ENCODE assay signal across 15 mouse cellular contexts in the genomic region with DNA sequence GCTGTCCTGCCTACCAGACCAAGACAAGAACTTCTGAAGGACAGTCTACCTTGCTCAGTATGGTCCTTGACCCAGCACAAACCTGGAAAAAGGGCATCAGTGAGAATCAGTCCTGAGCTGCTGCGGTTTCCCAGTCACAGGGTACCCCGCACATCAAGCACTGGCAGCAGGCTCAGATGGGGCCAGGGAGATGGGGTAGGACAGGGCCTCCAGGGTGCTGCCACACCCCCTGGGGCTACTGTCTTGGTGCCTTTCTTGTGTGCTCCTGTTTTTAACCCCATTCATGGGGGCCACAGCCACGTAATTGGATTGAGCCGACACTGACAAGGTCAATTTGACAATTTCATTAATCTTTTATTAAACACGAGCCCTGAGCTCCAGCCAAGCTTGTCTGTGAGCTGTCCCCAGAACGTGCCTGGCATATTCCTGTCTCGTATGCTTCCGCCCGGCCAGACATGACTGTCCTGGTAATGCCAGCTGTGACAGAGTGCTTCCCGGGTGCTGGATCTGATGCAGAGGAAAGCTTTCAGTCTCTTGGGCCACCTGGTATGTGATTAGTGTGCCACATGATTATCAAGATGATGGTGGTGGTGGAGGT.
A peak's percentile ranks its signal among the peaks of the same experiment; 100 is the strongest.
DNase-seq lines count a peak whose midpoint lies in the region; ATAC-seq and TF ChIP-seq lines count a peak whose summit lies in the region.
"Had no signal": no experiment of that assay in that cellular context is flagged by ENCODE, and none has a peak within 500 bp of the region (broad histone marks: within the 10 kb centered on the region; RNA-seq: fewer than 3 reads in every experiment).

No protein-coding gene starts in this region.

- no peak for DNase-seq in kidney, postnatal 0 days (ENCODE audit: low spot score)
- DNase-seq in kidney, postnatal 25 days = no peak
- peak; percentile 54 for DNase-seq in retina, embryonic 14.5 days (ENCODE audit: low spot score)
- DNase-seq in heart, adult 2 months = no peak
- DNase-seq: adrenal gland, postnatal 36 days; heart, postnatal 10 days; kidney, postnatal 10 days; layer of hippocampus, adult 9-11 months; lung, adult 18-20 months; lung, postnatal 36 days; right cerebral cortex, postnatal 14 days had no signal

- no peaks in the 10 kb centered on the region for H3K36me3 ChIP-seq in kidney, postnatal 0 days (ENCODE audit: insufficient read depth, low read length)
- H3K36me3 ChIP-seq in forebrain, embryonic 16.5 days (ENCODE audit: control insufficient read depth, insufficient read depth) = no peaks in the 10 kb centered on the region
- no peaks in the 10 kb centered on the region for H3K36me3 ChIP-seq in midbrain, embryonic 12.5 days
- no peaks in the 10 kb centered on the region for H3K36me3 ChIP-seq in heart, adult 2 months (ENCODE audit: control insufficient read depth, insufficient read depth, low read length)
- H3K36me3 ChIP-seq: limb, embryonic 15.5 days had no signal

- no peak overlapping the region for H3K27ac ChIP-seq in kidney, postnatal 0 days
- H3K27ac ChIP-seq in forebrain, embryonic 16.5 days (ENCODE audit: low read length) = no peak overlapping the region
- H3K27ac ChIP-seq in midbrain, embryonic 12.5 days (replicated peaks) = no peak overlapping the region
- H3K27ac ChIP-seq in heart, adult 2 months = no peak overlapping the region
- H3K27ac ChIP-seq: limb, embryonic 15.5 days had no signal

- WGBS in kidney, postnatal 0 days = 60% methylated on average over 10 of the region's 10 CpGs
- WGBS in forebrain, embryonic 16.5 days = 37% methylated on average over 10 of the region's 10 CpGs
- WGBS in midbrain, embryonic 12.5 days = 46% methylated on average over 10 of the region's 10 CpGs
- WGBS in heart, adult 2 months = 79% methylated on average over 10 of the region's 10 CpGs

- H3K9me3 ChIP-seq in kidney, postnatal 0 days (replicated peaks; ENCODE audit: low read length) = no peaks in the 10 kb centered on the region
- H3K9me3 ChIP-seq in forebrain, embryonic 16.5 days (ENCODE audit: control insufficient read depth, low read length) = no peaks in the 10 kb centered on the region
- H3K9me3 ChIP-seq in midbrain, embryonic 12.5 days = no peaks in the 10 kb centered on the region
- H3K9me3 ChIP-seq: limb, embryonic 15.5 days had no signal

- intact Hi-C loops in heart, adult 2 months (cut with DNase I) = no loop called here

- H3K9ac ChIP-seq in kidney, postnatal 0 days (ENCODE audit: low read depth, low read length) = no peak overlapping the region
- no peak overlapping the region for H3K9ac ChIP-seq in forebrain, embryonic 16.5 days (replicated peaks; ENCODE audit: low read depth, low read length)
- H3K9ac ChIP-seq in midbrain, embryonic 12.5 days (replicated peaks) = no peak overlapping the region
- H3K9ac ChIP-seq in heart, adult 2 months (ENCODE audit: low read depth, low read length) = no peak overlapping the region
- H3K9ac ChIP-seq: limb, embryonic 15.5 days had no signal

- no peaks in the 10 kb centered on the region for H3K79me2 ChIP-seq in heart, adult 2 months (replicated peaks; ENCODE audit: control insufficient read depth, insufficient read depth, low read length)

- no peak for TF ChIP-seq POLR2A in heart, adult 2 months (IDR thresholded peaks at IDR 0.05; ENCODE audit: insufficient read depth, low read depth, low read length)

- no peak for TF ChIP-seq CTCF in kidney, postnatal 0 days (IDR thresholded peaks at IDR 0.05; ENCODE audit: low read depth)
- no peak for TF ChIP-seq CTCF in heart, adult 2 months (IDR thresholded peaks at IDR 0.05)

- ATAC-seq in kidney, postnatal 0 days (replicated peaks; ENCODE audit: low FRiP score, low read depth) = peak; percentile 61; the same call in 1 of the 2 replicates
- 0 out of 2 replicates have a peak, but pooled peaks have one; percentile 25 for ATAC-seq in forebrain, embryonic 16.5 days
- peak; percentile 83 for ATAC-seq in midbrain, embryonic 12.5 days (ENCODE audit: low FRiP score, low read depth)
- no peak for ATAC-seq in activated CD4-positive, CD25-positive, alpha-beta regulatory T cell, adult 4 months

- H3K27me3 ChIP-seq in kidney, postnatal 0 days (ENCODE audit: insufficient read depth, low read length) = no peaks in the 10 kb centered on the region
- H3K27me3 ChIP-seq in forebrain, embryonic 16.5 days (replicated peaks; ENCODE audit: control insufficient read depth, insufficient read depth, low read length) = no peaks in the 10 kb centered on the region
- peaks cover 47% of the 10 kb centered on the region for H3K27me3 ChIP-seq in midbrain, embryonic 12.5 days
- no peaks in the 10 kb centered on the region for H3K27me3 ChIP-seq in heart, adult 2 months (ENCODE audit: control insufficient read depth, insufficient read depth, low read length)
- H3K27me3 ChIP-seq: limb, embryonic 15.5 days had no signal

- TF ChIP-seq EP300 in heart, adult 2 months (IDR thresholded peaks at IDR 0.05; ENCODE audit: insufficient read depth, low read depth, low read length) = no peak

- H3K4me1 ChIP-seq in kidney, postnatal 0 days (replicated peaks; ENCODE audit: insufficient read depth, low read length) = no peaks in the 10 kb centered on the region
- peaks cover 10% of the 10 kb centered on the region for H3K4me1 ChIP-seq in forebrain, embryonic 16.5 days (replicated peaks; ENCODE audit: control insufficient read depth, insufficient read depth, low read length)
- H3K4me1 ChIP-seq in midbrain, embryonic 12.5 days = peaks cover 18% of the 10 kb centered on the region
- no peaks in the 10 kb centered on the region for H3K4me1 ChIP-seq in heart, adult 2 months (ENCODE audit: control insufficient read depth, insufficient read depth, low read length)

- no peak overlapping the region for H3K4me2 ChIP-seq in kidney, postnatal 0 days (ENCODE audit: low read length)
- H3K4me2 ChIP-seq in forebrain, embryonic 16.5 days (ENCODE audit: low read length) = no peak overlapping the region
- H3K4me2 ChIP-seq in midbrain, embryonic 12.5 days (replicated peaks) = no peak overlapping the region
- H3K4me2 ChIP-seq: limb, embryonic 15.5 days had no signal

- H3K4me3 ChIP-seq in kidney, postnatal 0 days (replicated peaks; ENCODE audit: low read depth, low read length) = no peak overlapping the region
- H3K4me3 ChIP-seq in forebrain, embryonic 16.5 days (replicated peaks; ENCODE audit: low read length) = no peak overlapping the region
- H3K4me3 ChIP-seq in midbrain, embryonic 12.5 days = no peak overlapping the region
- no peak overlapping the region for H3K4me3 ChIP-seq in heart, adult 2 months
- H3K4me3 ChIP-seq: limb, embryonic 15.5 days had no signal
